Mouse (Mus musculus) C2C12 (cell line): ENCODE results near the gene Btbd18. TPM values are rescaled to one million over a fixed set of nuclear protein-coding genes. Genes with fewer than 3 reads are reported as not detected.

Source experiments
- H3K27me3 ChIP-seq: one replicate; pipeline ENCODE4 v1.6.1; 2011; ENCODE audit not compliant: control insufficient read depth, insufficient read depth, insufficient read length
- H3K36me3 ChIP-seq: one replicate; pipeline ENCODE4 v1.6.1; 2011; ENCODE audit not compliant: control insufficient read depth, insufficient read depth
- H3K4me3 ChIP-seq: one replicate; pipeline ENCODE4 v1.5.1; 2011; ENCODE audit warnings: mild to moderate bottlenecking, control low read depth; ENCODE audit not compliant: poor library complexity, insufficient read depth, severe bottlenecking
- H3K79me2 ChIP-seq: one replicate; pipeline ENCODE4 v1.6.1; 2011; ENCODE audit not compliant: control insufficient read depth, insufficient read depth
- H3K79me3 ChIP-seq: one replicate; pipeline ENCODE4 v1.6.1; 2011; ENCODE audit warnings: low read depth, control low read depth
- H3ac ChIP-seq: one replicate; pipeline ENCODE3; 2011; ENCODE audit warnings: low read depth; ENCODE audit not compliant: control insufficient read depth, insufficient read length
- CEBPB ChIP-seq: IDR thresholded peaks from one replicate; pipeline ENCODE4 v1.6.1; 2011; ENCODE audit warnings: low read depth, mild to moderate bottlenecking, control low read depth, moderate library complexity
- CTCF ChIP-seq: IDR thresholded peaks from one replicate; pipeline ENCODE4 v1.5.1; 2011; ENCODE audit not compliant: control insufficient read depth, insufficient read depth, insufficient read length
- FOSL1 ChIP-seq: IDR thresholded peaks from one replicate; pipeline ENCODE4 v1.8.0; 2011; ENCODE audit warnings: mild to moderate bottlenecking, low read length; ENCODE audit not compliant: poor library complexity, insufficient read depth, severe bottlenecking
- MAX ChIP-seq: IDR thresholded peaks from one replicate; pipeline ENCODE4 v1.6.1; 2011; ENCODE audit warnings: mild to moderate bottlenecking, control low read depth
- MYOD1 ChIP-seq: IDR thresholded peaks from one replicate; pipeline ENCODE4 v1.6.1; 2011; ENCODE audit warnings: low read depth; ENCODE audit not compliant: control insufficient read depth, insufficient read length
- MYOG ChIP-seq: IDR thresholded peaks from one replicate; pipeline ENCODE4 v1.6.1; 2011; ENCODE audit not compliant: control insufficient read depth, insufficient read length; ENCODE audit errors: extremely low read depth
- USF1 ChIP-seq: IDR thresholded peaks from one replicate; pipeline ENCODE4 v1.6.1; 2011; ENCODE audit warnings: low read depth, mild to moderate bottlenecking, control low read depth, moderate library complexity
- polyA plus RNA-seq: library from polyadenylated mRNA; unstranded; fragments of >200 nt; fragmentation: generic; extraction: Trizol; gene quantifications from one replicate; pipeline ENCODE4 v1.2.1, GENCODE M21; 2012; ENCODE audit warnings: missing spikeins

Gene Btbd18
- polyA plus RNA-seq, 1 experiment: 0.08 TPM

DNA sequence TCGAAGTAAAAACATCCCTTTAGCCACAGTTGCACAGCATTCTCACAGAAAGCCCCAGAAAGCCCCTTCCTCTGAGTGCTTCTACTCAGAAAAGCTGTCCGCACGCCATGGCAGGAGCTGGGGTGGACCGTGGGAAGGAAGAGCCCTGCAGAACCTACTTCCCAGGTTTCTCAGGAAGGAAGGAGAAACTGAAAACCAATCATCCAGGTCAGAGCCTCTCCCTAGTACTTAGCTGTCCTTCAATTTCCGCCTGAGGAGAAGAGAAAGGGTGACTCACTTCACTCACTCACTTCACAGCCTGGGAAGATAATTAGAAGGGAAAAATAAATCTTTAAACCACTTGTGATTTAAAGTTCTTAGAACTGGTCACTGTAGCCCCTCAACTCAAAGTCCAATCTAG lies 45.5 kb downstream of the Btbd18 start:
- no peaks in the 10 kb centered on the region for H3K27me3 ChIP-seq
- peaks cover 41% of the 10 kb centered on the region for H3K79me3 ChIP-seq
- peaks cover 73% of the 10 kb centered on the region for H3K79me2 ChIP-seq
- TF ChIP-seq MYOG (no peak), USF1 (no peak), MYOD1 (no peak), CTCF (no peak), MAX (no peak), CEBPB (no peak), FOSL1 (no peak)
- no peak overlapping the region for H3K4me3 ChIP-seq
- H3ac ChIP-seq: no peak overlapping the region
- H3K36me3 ChIP-seq: peaks cover 60% of the 10 kb centered on the region

DNA sequence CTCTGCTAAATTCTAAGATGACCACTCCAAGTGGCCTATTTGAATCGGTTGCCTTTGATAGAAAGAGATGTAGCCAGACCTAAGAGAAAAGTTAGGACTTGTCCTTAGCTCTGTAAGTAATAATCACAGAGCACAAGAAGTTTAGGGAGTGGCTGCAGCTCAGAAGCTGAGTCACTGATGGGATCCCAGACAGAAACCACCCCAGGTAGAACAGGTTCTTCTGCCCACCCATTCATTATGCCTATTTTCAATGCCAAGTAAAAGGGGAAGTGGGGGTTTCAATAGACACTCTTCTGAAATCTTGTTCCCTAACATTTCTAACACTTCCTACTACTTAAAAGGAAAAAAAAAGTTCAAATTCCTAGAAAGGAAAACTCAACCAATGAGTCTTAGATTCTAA lies 46.4 kb downstream of the Btbd18 start:
- H3K79me2 ChIP-seq: peaks cover 82% of the 10 kb centered on the region
- no peak overlapping the region for H3K4me3 ChIP-seq
- TF ChIP-seq USF1 (no peak), MAX (no peak), MYOG (no peak), CTCF (no peak)
- H3K79me3 ChIP-seq: peaks cover 50% of the 10 kb centered on the region
- no peak overlapping the region for H3ac ChIP-seq
- peaks cover 62% of the 10 kb centered on the region for H3K36me3 ChIP-seq
- H3K27me3 ChIP-seq: no peaks in the 10 kb centered on the region

DNA sequence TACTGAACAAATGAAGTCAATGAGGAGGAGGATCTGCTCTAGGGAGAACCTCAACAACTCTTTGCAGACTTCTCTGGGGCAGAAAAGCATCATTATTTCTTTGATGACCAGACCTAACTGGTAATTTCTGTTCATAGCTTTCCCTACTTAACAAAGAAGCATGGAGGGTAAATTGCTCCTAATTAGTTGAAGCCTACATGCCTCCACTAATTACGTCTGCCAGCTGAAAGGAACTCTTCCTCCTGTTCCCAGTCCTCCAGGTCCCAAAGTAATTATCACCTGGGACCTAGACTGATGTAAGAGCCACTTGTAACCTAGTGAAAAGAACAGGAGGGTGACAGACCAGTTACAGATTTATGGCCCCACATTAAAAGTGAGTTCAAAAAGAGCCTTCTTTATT lies 48.6 kb downstream of the Btbd18 start:
- H3K4me3 ChIP-seq: no peak overlapping the region
- H3ac ChIP-seq: no peak overlapping the region
- TF ChIP-seq FOSL1: no peak
- no peak for TF ChIP-seq CTCF
- no peak for TF ChIP-seq MYOG
- no peak for TF ChIP-seq CEBPB
- no peak for TF ChIP-seq USF1
- TF ChIP-seq MYOD1: no peak
- no peak for TF ChIP-seq MAX
- H3K27me3 ChIP-seq: no peaks in the 10 kb centered on the region
- peaks cover 71% of the 10 kb centered on the region for H3K79me3 ChIP-seq
- peaks cover 59% of the 10 kb centered on the region for H3K36me3 ChIP-seq
- peaks cover 100% of the 10 kb centered on the region for H3K79me2 ChIP-seq

DNA sequence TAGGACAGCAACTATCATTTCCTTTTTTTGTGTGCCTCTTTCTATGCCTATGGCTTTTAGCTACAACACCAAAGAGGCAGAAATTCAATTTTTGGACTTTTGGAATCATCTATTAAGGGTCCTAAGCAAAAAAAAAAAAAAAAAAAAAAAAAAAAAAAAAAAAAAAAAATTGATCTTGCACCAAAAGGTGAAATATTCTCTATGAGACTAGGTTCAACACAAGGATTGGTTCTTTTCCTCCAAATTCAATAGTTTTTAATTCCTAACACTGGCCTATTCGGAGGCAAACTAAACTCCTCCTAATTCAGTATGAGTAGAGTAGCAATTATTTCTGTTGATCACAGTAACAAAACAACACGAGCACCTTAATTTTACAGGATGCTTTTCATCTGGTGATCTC lies 53.0 kb downstream of the Btbd18 start:
- H3K36me3 ChIP-seq: peaks cover 45% of the 10 kb centered on the region
- no peak for TF ChIP-seq CTCF
- no peak for TF ChIP-seq MAX
- TF ChIP-seq MYOD1: no peak
- TF ChIP-seq MYOG: no peak
- TF ChIP-seq CEBPB: no peak
- no peak for TF ChIP-seq FOSL1
- TF ChIP-seq USF1: no peak
- H3K27me3 ChIP-seq: no peaks in the 10 kb centered on the region
- peaks cover 74% of the 10 kb centered on the region for H3K79me3 ChIP-seq
- H3ac ChIP-seq: no peak overlapping the region
- H3K4me3 ChIP-seq: no peak overlapping the region
- H3K79me2 ChIP-seq: peaks cover 78% of the 10 kb centered on the region

DNA sequence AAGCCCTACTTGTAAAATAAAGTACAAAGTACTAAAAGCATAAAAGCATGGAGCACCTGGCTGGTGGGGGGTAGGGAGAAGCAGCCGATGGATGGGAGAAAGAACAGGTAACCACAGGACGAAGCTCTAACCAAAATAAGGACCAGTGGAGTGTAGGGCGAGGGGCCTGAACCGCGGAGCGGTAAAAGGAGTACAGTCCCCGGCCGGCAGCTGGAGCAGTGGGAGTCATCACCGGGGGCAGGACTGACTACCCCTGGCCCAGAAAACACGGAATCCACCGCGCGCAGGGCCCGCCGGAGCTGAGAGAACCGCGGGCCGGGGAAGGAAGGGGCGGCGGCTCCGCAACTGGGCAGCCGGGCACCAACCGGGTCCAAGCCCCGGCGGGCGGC lies 55.5 kb downstream of the Btbd18 start:
- peaks cover 22% of the 10 kb centered on the region for H3K36me3 ChIP-seq
- no peaks in the 10 kb centered on the region for H3K27me3 ChIP-seq
- peaks cover 53% of the 10 kb centered on the region for H3K79me2 ChIP-seq
- peak overlapping the region; percentile 93 for H3K4me3 ChIP-seq
- TF ChIP-seq FOSL1: no peak
- TF ChIP-seq USF1: no peak
- no peak for TF ChIP-seq CEBPB
- TF ChIP-seq MYOG: no peak
- no peak for TF ChIP-seq MAX
- TF ChIP-seq MYOD1: no peak
- no peak for TF ChIP-seq CTCF
- peak overlapping the region; percentile 88 for H3ac ChIP-seq
- H3K79me3 ChIP-seq: peaks cover 49% of the 10 kb centered on the region

DNA sequence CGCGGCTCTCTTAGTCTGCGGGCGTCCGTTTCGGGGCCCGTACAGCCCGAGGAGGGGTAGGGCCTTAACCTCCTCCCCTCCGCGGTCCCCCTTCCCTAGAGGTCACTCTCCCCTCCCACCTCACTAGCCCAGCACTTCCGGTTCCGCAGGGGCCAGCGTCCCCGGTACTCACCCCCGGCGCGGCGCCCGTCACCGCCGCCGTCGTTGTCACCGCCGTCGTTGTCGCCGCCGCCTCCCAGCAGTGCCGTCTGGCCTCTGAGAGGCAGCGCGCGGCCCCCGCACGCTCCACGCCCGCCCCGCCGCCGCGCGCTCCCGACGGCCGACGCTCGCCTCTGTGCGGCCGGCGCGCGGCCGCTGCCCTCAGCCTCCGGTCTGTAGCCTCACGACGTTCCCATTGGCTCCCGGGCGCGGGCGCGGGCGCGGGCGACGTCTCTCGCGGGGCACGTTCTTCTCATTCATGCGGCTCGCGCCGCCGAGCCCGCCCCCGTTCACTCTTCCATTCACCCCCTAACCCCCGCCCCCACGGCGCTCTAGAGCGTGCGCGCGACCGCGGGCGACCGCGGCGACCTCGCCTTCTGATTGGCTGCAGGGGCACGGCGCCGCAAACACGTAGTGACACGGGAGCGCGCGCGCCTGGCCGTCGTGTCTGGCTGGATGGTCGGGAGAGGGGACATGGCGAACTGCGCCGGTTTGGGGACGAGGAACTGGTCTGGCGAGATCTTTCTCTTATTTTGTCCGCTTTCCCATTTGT lies 56.1 kb downstream of the Btbd18 start, which contains the start of gene Zdhhc5:
Gene Zdhhc5 (minus strand): TSS at position 370 of the 751 bp plus-strand sequence.
- Histone ChIP-seq H3K36me3 (peaks cover 16% of the 10 kb centered on the region), H3K27me3 (no peaks in the 10 kb centered on the region), H3ac (peak within 1 kb of the TSS; percentile 88), H3K4me3 (peak within 1 kb of the TSS; percentile 93), H3K79me2 (peaks cover 47% of the 10 kb centered on the region), H3K79me3 (peaks cover 45% of the 10 kb centered on the region)
- TF ChIP-seq FOSL1: no peak
- no peak for TF ChIP-seq CTCF
- TF ChIP-seq MYOD1: no peak
- peak; percentile 34 for TF ChIP-seq MAX
- TF ChIP-seq CEBPB: no peak
- TF ChIP-seq USF1: no peak
- TF ChIP-seq MYOG: no peak
